ENCODE assay signal across 7 mouse cellular contexts in the genomic region with DNA sequence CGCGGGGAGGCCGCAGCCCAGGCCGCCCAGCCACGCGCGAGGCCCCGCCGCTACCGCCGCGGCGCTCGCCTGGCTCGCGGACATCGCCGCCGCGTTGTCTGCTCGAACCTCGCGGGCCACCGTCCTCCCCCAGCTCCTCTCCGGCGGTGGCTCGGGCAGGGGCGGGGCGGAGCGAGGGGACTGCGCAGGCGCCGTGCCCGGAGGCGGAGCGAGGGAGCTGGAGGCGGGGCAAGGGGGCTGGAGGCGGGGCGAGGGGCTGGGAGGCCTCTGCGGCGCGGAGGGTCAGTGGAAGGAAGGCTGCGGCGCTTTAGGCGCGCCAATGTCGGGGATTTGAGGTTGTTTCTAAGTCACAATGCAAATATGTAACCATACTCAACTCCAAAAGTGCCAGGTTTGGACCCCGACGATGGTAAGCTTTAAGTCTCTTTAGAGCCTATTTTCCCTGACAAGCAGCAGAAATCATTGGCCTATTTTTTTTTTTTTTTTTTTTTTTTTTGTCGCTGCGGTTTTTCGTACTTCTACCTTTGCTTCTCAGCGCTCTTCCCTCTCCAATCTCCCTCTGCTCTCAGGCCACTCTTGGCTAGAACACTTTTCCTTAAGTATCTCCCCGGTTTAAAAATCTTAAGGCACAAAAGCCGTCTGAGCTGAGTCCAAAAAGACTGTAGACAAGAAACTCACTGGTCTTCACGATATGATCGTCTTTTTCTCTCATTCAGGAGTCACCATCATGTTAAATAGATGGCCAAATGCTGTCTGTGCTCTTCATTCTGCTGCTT. TPM values are rescaled to one million over a fixed set of nuclear protein-coding genes. Genes with fewer than 3 reads are reported as not detected.
DNase-seq lines count a peak whose midpoint lies in the region; ATAC-seq and TF ChIP-seq lines count a peak whose summit lies in the region.

A gene (minus strand): TSS at position 155 of the 776 bp plus-strand sequence.

- H3K9me3 ChIP-seq in embryonic facial prominence, embryonic 13.5 days = no peaks in the 10 kb centered on the region
- H3K9me3 ChIP-seq in limb, embryonic 13.5 days = no peaks in the 10 kb centered on the region
- H3K9me3 ChIP-seq in midbrain, embryonic 16.5 days (replicated peaks; ENCODE audit: control insufficient read depth, low read length, poor library complexity, severe bottlenecking) = no peaks in the 10 kb centered on the region

- 0 out of 2 replicates have a peak, but pooled peaks have one; percentile 15 for TF ChIP-seq EP300 in heart, adult 2 months (IDR thresholded peaks at IDR 0.05; ENCODE audit: insufficient read depth, low read depth, low read length)

- H3K4me1 ChIP-seq in embryonic facial prominence, embryonic 13.5 days = peaks cover 28% of the 10 kb centered on the region
- H3K4me1 ChIP-seq in heart, adult 2 months (ENCODE audit: control insufficient read depth, insufficient read depth, low read length) = peaks cover 17% of the 10 kb centered on the region
- H3K4me1 ChIP-seq in limb, embryonic 13.5 days = peaks cover 35% of the 10 kb centered on the region
- peaks cover 27% of the 10 kb centered on the region for H3K4me1 ChIP-seq in midbrain, embryonic 16.5 days (ENCODE audit: control insufficient read depth, insufficient read depth, low read length)

- peaks cover 6% of the 10 kb centered on the region for H3K79me2 ChIP-seq in heart, adult 2 months (replicated peaks; ENCODE audit: control insufficient read depth, insufficient read depth, low read length)

- no peaks in the 10 kb centered on the region for H3K27me3 ChIP-seq in embryonic facial prominence, embryonic 13.5 days
- H3K27me3 ChIP-seq in heart, adult 2 months (ENCODE audit: control insufficient read depth, insufficient read depth, low read length) = no peaks in the 10 kb centered on the region
- no peaks in the 10 kb centered on the region for H3K27me3 ChIP-seq in limb, embryonic 13.5 days
- no peaks in the 10 kb centered on the region for H3K27me3 ChIP-seq in midbrain, embryonic 16.5 days (ENCODE audit: control insufficient read depth, insufficient read depth, low read depth, low read length)

- peak within 1 kb of the TSS; percentile 91 for H3K27ac ChIP-seq in embryonic facial prominence, embryonic 13.5 days
- peak within 1 kb of the TSS; percentile 93 for H3K27ac ChIP-seq in heart, adult 2 months
- H3K27ac ChIP-seq in limb, embryonic 13.5 days = peak within 1 kb of the TSS; percentile 88
- H3K27ac ChIP-seq in midbrain, embryonic 16.5 days (ENCODE audit: low read length) = peak within 1 kb of the TSS; percentile 90

- H3K9ac ChIP-seq in embryonic facial prominence, embryonic 13.5 days = peak within 1 kb of the TSS; percentile 96
- peak within 1 kb of the TSS; percentile 88 for H3K9ac ChIP-seq in heart, adult 2 months (ENCODE audit: low read depth, low read length)
- H3K9ac ChIP-seq in limb, embryonic 13.5 days = peak within 1 kb of the TSS; percentile 93
- H3K9ac ChIP-seq in midbrain, embryonic 16.5 days (ENCODE audit: low read depth, low read length) = peak within 1 kb of the TSS; percentile 97

- TF ChIP-seq POLR2A in heart, adult 2 months (IDR thresholded peaks at IDR 0.05; ENCODE audit: insufficient read depth, low read depth, low read length) = peak; percentile 96

- peak within 1 kb of the TSS; percentile 97 for H3K4me3 ChIP-seq in embryonic facial prominence, embryonic 13.5 days
- H3K4me3 ChIP-seq in heart, adult 2 months = peak within 1 kb of the TSS; percentile 97
- peak within 1 kb of the TSS; percentile 95 for H3K4me3 ChIP-seq in limb, embryonic 13.5 days
- peak within 1 kb of the TSS; percentile 99 for H3K4me3 ChIP-seq in midbrain, embryonic 16.5 days (ENCODE audit: low read depth, low read length)

- intact Hi-C loops in heart, adult 2 months (cut with DNase I) = loop anchor here (5.0 to 10.0 kb wide), 5 partner anchors 147 to 770 kb away; a partner anchor contains a TSS

- peak within 1 kb of the TSS; percentile 78 for H3K4me2 ChIP-seq in embryonic facial prominence, embryonic 13.5 days
- H3K4me2 ChIP-seq in limb, embryonic 13.5 days (replicated peaks) = peak within 1 kb of the TSS; percentile 76
- H3K4me2 ChIP-seq in midbrain, embryonic 16.5 days (ENCODE audit: low read length) = peak within 1 kb of the TSS; percentile 71

- no peak for TF ChIP-seq CTCF in heart, adult 2 months (IDR thresholded peaks at IDR 0.05)

- peak; percentile 91 for ATAC-seq in embryonic facial prominence, embryonic 13.5 days (ENCODE audit: insufficient number of reproducible peaks, insufficient read depth, low FRiP score, low TSS enrichment, low read depth)
- ATAC-seq in limb, embryonic 13.5 days (ENCODE audit: low FRiP score, low read depth) = peak; percentile 93
- ATAC-seq in midbrain, embryonic 16.5 days = peak; percentile 96

- no peaks in the 10 kb centered on the region for H3K36me3 ChIP-seq in embryonic facial prominence, embryonic 13.5 days
- H3K36me3 ChIP-seq in heart, adult 2 months (ENCODE audit: control insufficient read depth, insufficient read depth, low read length) = peaks cover 24% of the 10 kb centered on the region
- no peaks in the 10 kb centered on the region for H3K36me3 ChIP-seq in limb, embryonic 13.5 days
- H3K36me3 ChIP-seq in midbrain, embryonic 16.5 days (ENCODE audit: control insufficient read depth, insufficient read depth, low read length) = no peaks in the 10 kb centered on the region

- WGBS in embryonic facial prominence, embryonic 13.5 days = 1% methylated on average over 57 of the region's 57 CpGs
- WGBS in heart, adult 2 months = under 1% methylated on average over 46 of the region's 57 CpGs
- WGBS in limb, embryonic 13.5 days = 1% methylated on average over 57 of the region's 57 CpGs
- under 1% methylated on average over 53 of the region's 57 CpGs for WGBS in midbrain, embryonic 16.5 days

- DNase-seq in adrenal gland, postnatal 36 days = peak; percentile 98 to 99
- peak; percentile 96 to 99 for DNase-seq in heart, adult 2 months
- peak; percentile 84 to 89 for DNase-seq in kidney, adult 8-10 months
- DNase-seq in spleen, postnatal 10 days (ENCODE audit: low spot score in 2 of 2) = peak; percentile 96 to 97

RNA-seq across cellular contexts. Expression of the gene that starts here (rescaled TPM):
- 10 to 100 TPM; 47.4 to 56.4 TPM for total RNA-seq in adrenal gland, postnatal 36 days (2021)
- polyA plus RNA-seq in embryonic facial prominence, embryonic 13.5 days (2015; fragmentation: Nextera tagmentation; extraction: Ambion mirVana) = 44.4 and 48.8 TPM in 2 replicates
- 10 to 100 TPM; 32.5 to 33.9 TPM for total RNA-seq in heart, adult 2 months (2021)
- 10.0 and 23.9 TPM in 2 replicates for polyA plus RNA-seq in heart, adult 2 months (2012; rRNA removed)
- polyA plus RNA-seq in limb, embryonic 13.5 days (2015; fragmentation: Nextera tagmentation; extraction: Ambion mirVana) = 43.8 and 49.0 TPM in 2 replicates
- 38.5 and 38.7 TPM in 2 replicates for polyA plus RNA-seq in midbrain, embryonic 16.5 days (2015; fragmentation: Nextera tagmentation; extraction: Ambion mirVana)

Comparison
In these comparisons a context has a peak if more than half of its experiments do, and no peak if none do; other contexts are left out.
1. Peak in every context shown above with its lines: DNase-seq, ATAC-seq, H3K4me3 ChIP-seq and H3K27ac ChIP-seq.